Mouse (Mus musculus) embryonic facial prominence, embryonic 12.5 days (tissue): ENCODE results near the gene Orai1. TPM values are rescaled to one million over a fixed set of nuclear protein-coding genes. Genes with fewer than 3 reads are reported as not detected.

Source experiments
- ATAC-seq: fragments of 200-750 bp; cut with Nextera tagmentation; 2 replicates; pipeline ENCODE4 v1.8.0; 2017; ENCODE audit not compliant: insufficient number of reproducible peaks, insufficient read depth, low FRiP score, low TSS enrichment
- H3K27ac ChIP-seq: fragments of 300-500 bp; sonication (generic); 2 replicates; pipeline ENCODE4 v1.5.1; 2016; ENCODE audit warnings: mild to moderate bottlenecking
- H3K27me3 ChIP-seq: fragments of 300-500 bp; sonication (generic); 2 replicates; pipeline ENCODE4 v1.6.1; 2016; ENCODE audit warnings: mild to moderate bottlenecking, moderate library complexity
- H3K36me3 ChIP-seq: fragments of 300-500 bp; sonication (generic); 2 replicates; pipeline ENCODE4 v1.6.1; 2016; ENCODE audit warnings: mild to moderate bottlenecking
- H3K4me1 ChIP-seq: fragments of 300-500 bp; sonication (generic); 2 replicates; pipeline ENCODE4 v1.6.1; 2016
- H3K4me2 ChIP-seq: fragments of 300-500 bp; sonication (generic); replicated peaks from 2 replicates; pipeline ENCODE4 v1.6.1; 2016; ENCODE audit warnings: mild to moderate bottlenecking, moderate library complexity
- H3K4me3 ChIP-seq: fragments of 300-500 bp; sonication (generic); 2 replicates; pipeline ENCODE4 v1.5.1; 2016; ENCODE audit warnings: mild to moderate bottlenecking
- H3K9ac ChIP-seq: fragments of 300-500 bp; sonication (generic); 2 replicates; pipeline ENCODE4 v1.6.1; 2016; ENCODE audit warnings: mild to moderate bottlenecking, moderate library complexity
- H3K9me3 ChIP-seq: fragments of 300-500 bp; sonication (generic); 2 replicates; pipeline ENCODE4 v1.6.1; 2016; ENCODE audit warnings: mild to moderate bottlenecking, moderate library complexity
- WGBS: fragments of 180-500 bp; shearing (Covaris S2); methylation state at CpG from one replicate; pipeline ENCODE4 v1.1.7; 2016; 5-methylcytosine and 5-hydroxymethylcytosine counted together
- polyA plus RNA-seq: library from polyadenylated mRNA; unstranded; fragments of >200 nt; fragmentation: Nextera tagmentation; extraction: Ambion mirVana; gene quantifications from 2 replicates; pipeline ENCODE4 v1.2.1, GENCODE M21; 2016

The Orai1 gene
- polyA plus RNA-seq, 1 experiment from 2014 or later = 14.8 TPM

GRCm38 (mm10) chr5:122987211-122988020, 27.5 kb upstream of the Orai1 start:
- H3K27ac ChIP-seq = 0 out of 2 replicates have a peak overlapping the region, but pooled peaks have one; percentile 36
- 0 out of 2 replicates have a peak, but pooled peaks cover 4% of the 10 kb centered on the region for H3K27me3 ChIP-seq
- H3K4me1 ChIP-seq = peaks cover 52% of the 10 kb centered on the region
- H3K4me2 ChIP-seq = peak overlapping the region; percentile 99
- peak overlapping the region; percentile 75 for H3K9ac ChIP-seq
- H3K36me3 ChIP-seq = no peaks in the 10 kb centered on the region
- peak; percentile 66 for ATAC-seq
- H3K9me3 ChIP-seq = no peaks in the 10 kb centered on the region
- peak overlapping the region; percentile 73 for H3K4me3 ChIP-seq
- WGBS = 2% methylated on average over 39 of the region's 39 CpGs

GRCm38 (mm10) chr5:122988021-122988751, 26.7 kb upstream of the Orai1 start:
- H3K4me1 ChIP-seq = peaks cover 52% of the 10 kb centered on the region
- H3K4me2 ChIP-seq = peak overlapping the region; percentile 99
- under 1% methylated on average over 34 of the region's 41 CpGs for WGBS
- H3K9ac ChIP-seq = peak overlapping the region; percentile 75
- no peaks in the 10 kb centered on the region for H3K9me3 ChIP-seq
- H3K4me3 ChIP-seq = peak overlapping the region; percentile 73
- no peak for ATAC-seq
- H3K27me3 ChIP-seq = 0 out of 2 replicates have a peak, but pooled peaks cover 4% of the 10 kb centered on the region
- H3K27ac ChIP-seq = peak overlapping the region; percentile 88
- H3K36me3 ChIP-seq = no peaks in the 10 kb centered on the region

GRCm38 (mm10) chr5:122989001-122989525, 25.8 kb upstream of the Orai1 start:
- WGBS = under 1% methylated on average over 37 of the region's 39 CpGs
- H3K4me1 ChIP-seq = peaks cover 53% of the 10 kb centered on the region

GRCm38 (mm10) chr5:122989551-122990330, 25.1 kb upstream of the Orai1 start, which contains the start of gene Kdm2b:
Kdm2b (minus strand) TSS chr5:122989823.
- peaks cover 56% of the 10 kb centered on the region for H3K4me1 ChIP-seq
- peak; percentile 32; the same call in 1 of the 2 replicates for ATAC-seq
- 3% methylated on average over 15 of the region's 15 CpGs for WGBS
- peak within 1 kb of the TSS; percentile 73 for H3K4me3 ChIP-seq
- no peaks in the 10 kb centered on the region for H3K9me3 ChIP-seq
- H3K27ac ChIP-seq = peak within 1 kb of the TSS; percentile 88
- 0 out of 2 replicates have a peak, but pooled peaks cover 4% of the 10 kb centered on the region for H3K27me3 ChIP-seq
- peak within 1 kb of the TSS; percentile 99 for H3K4me2 ChIP-seq
- H3K9ac ChIP-seq = peak within 1 kb of the TSS; percentile 75
- no peaks in the 10 kb centered on the region for H3K36me3 ChIP-seq

More at GRCm38 (mm10) chr5:122989001-122989525, 25.8 kb upstream of the Orai1 start:
- peak overlapping the region; percentile 88 for H3K27ac ChIP-seq
- no peaks in the 10 kb centered on the region for H3K36me3 ChIP-seq
- H3K9me3 ChIP-seq = no peaks in the 10 kb centered on the region
- H3K4me3 ChIP-seq = peak overlapping the region; percentile 73
- ATAC-seq = peak; percentile 37
- H3K9ac ChIP-seq = peak overlapping the region; percentile 75
- H3K4me2 ChIP-seq = peak overlapping the region; percentile 99
- 0 out of 2 replicates have a peak, but pooled peaks cover 4% of the 10 kb centered on the region for H3K27me3 ChIP-seq

- peak overlapping the region; percentile 75 for H3K9ac ChIP-seq
These were observed 24.3 kb upstream of the Orai1 start for GRCm38 (mm10) chr5:122990411-122991160.

GRCm38 (mm10) chr5:122991350-122992004, 23.4 kb upstream of the Orai1 start:
- H3K36me3 ChIP-seq = no peaks in the 10 kb centered on the region
- no peak for ATAC-seq
- H3K9me3 ChIP-seq = no peaks in the 10 kb centered on the region
- WGBS = 31% methylated on average over 5 of the region's 5 CpGs
- H3K27me3 ChIP-seq = 0 out of 2 replicates have a peak, but pooled peaks cover 4% of the 10 kb centered on the region
- peaks cover 46% of the 10 kb centered on the region for H3K4me1 ChIP-seq
- no peak overlapping the region for H3K27ac ChIP-seq
- H3K4me3 ChIP-seq = no peak overlapping the region
- peak overlapping the region; percentile 99; the same call in 1 of the 2 replicates for H3K4me2 ChIP-seq
- no peak overlapping the region for H3K9ac ChIP-seq

More at GRCm38 (mm10) chr5:122990411-122991160, 24.3 kb upstream of the Orai1 start:
- Histone ChIP-seq H3K27ac (peak overlapping the region; percentile 88; the same call in 1 of the 2 replicates), H3K36me3 (no peaks in the 10 kb centered on the region), H3K4me1 (peaks cover 52% of the 10 kb centered on the region), H3K4me2 (peak overlapping the region; percentile 99), H3K9me3 (no peaks in the 10 kb centered on the region), H3K4me3 (peak overlapping the region; percentile 73; the same call in 1 of the 2 replicates), H3K27me3 (0 out of 2 replicates have a peak, but pooled peaks cover 4% of the 10 kb centered on the region)
- WGBS = 18% methylated on average over 16 of the region's 16 CpGs
- no peak for ATAC-seq

GRCm38 (mm10) chr5:122993811-122994210, 21.1 kb upstream of the Orai1 start:
- Histone ChIP-seq H3K4me2 (peak overlapping the region; percentile 16), H3K36me3 (no peaks in the 10 kb centered on the region), H3K4me3 (no peak overlapping the region), H3K4me1 (peaks cover 31% of the 10 kb centered on the region), H3K27ac (0 out of 2 replicates have a peak overlapping the region, but pooled peaks have one; percentile 30), H3K9me3 (no peaks in the 10 kb centered on the region), H3K27me3 (no peaks in the 10 kb centered on the region), H3K9ac (no peak overlapping the region)
- no peak for ATAC-seq
- WGBS = 27% methylated on average over 2 of the region's 2 CpGs

- Histone ChIP-seq H3K4me1 (peaks cover 31% of the 10 kb centered on the region), H3K27ac (peak overlapping the region; percentile 73; the same call in 1 of the 2 replicates), H3K9ac (no peak overlapping the region), H3K9me3 (no peaks in the 10 kb centered on the region), H3K27me3 (no peaks in the 10 kb centered on the region), H3K36me3 (no peaks in the 10 kb centered on the region), H3K4me3 (no peak overlapping the region), H3K4me2 (peak overlapping the region; percentile 22)
- 8% methylated on average over 5 of the region's 5 CpGs for WGBS
- ATAC-seq = peak; percentile 84; the same call in 1 of the 2 replicates
These were observed 20.5 kb upstream of the Orai1 start for GRCm38 (mm10) chr5:122994303-122994846.

GRCm38 (mm10) chr5:122994910-122995309, 20.0 kb upstream of the Orai1 start:
- H3K27ac ChIP-seq = peak overlapping the region; percentile 73
- no peaks in the 10 kb centered on the region for H3K9me3 ChIP-seq
- H3K4me2 ChIP-seq = peak overlapping the region; percentile 22
- H3K36me3 ChIP-seq = no peaks in the 10 kb centered on the region
- peaks cover 28% of the 10 kb centered on the region for H3K4me1 ChIP-seq
- H3K9ac ChIP-seq = no peak overlapping the region
- no peaks in the 10 kb centered on the region for H3K27me3 ChIP-seq
- WGBS = 3% methylated on average over 1 of the region's 1 CpGs
- ATAC-seq = no peak
- no peak overlapping the region for H3K4me3 ChIP-seq
